Mouse (Mus musculus): ENCODE data around the gene Sash1. TPM values are rescaled to one million over a fixed set of nuclear protein-coding genes. Genes with fewer than 3 reads are reported as not detected.

Gene Sash1
- polyA plus RNA-seq, 1 experiment from 2014 or later = 1.3 TPM

DNA sequence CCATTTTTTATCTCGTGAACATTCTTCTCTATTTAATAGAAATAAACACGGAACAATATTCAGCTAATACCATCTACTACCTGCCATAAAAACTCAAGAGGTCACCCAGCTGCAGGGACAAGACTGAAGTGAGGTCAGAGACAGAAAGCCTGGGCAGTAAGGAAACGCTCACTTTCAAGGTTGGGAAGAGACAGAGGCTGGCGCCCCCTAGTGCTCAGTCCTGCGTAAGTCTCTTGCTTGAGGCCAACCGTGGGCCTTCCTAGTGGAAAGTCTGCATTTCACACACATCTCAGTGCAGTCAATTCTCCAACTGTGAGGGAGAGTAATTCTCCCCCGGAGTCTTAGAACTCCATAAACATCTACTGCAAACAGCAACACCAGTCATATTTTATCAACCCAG, 90.5 kb downstream of the Sash1 start:
- 43% methylated on average over 7 of the region's 7 CpGs for WGBS
- no peak overlapping the region for H3K9ac ChIP-seq (replicated peaks; ENCODE audit: low read depth, low read length)
- ATAC-seq = 0 out of 2 replicates have a peak, but pooled peaks have one; percentile 35

DNA sequence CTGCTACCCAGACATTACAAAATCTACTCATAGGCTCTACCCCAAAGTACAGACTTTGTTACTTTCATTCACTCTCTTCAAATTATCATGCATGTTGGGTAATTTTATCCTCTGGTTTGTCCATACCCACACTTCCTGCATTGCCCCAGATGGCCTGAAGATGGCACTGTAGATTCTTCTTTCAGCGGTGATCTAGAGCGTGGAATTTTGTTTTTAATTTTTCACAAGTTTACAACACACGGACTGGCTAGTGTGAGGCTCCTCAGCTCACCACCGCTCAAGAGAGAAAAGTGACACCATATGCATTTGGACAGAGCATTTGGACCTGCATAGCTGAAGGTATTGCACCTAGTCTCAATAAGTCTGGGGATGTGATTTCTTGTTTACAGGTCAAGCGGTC, 93.5 kb downstream of the Sash1 start:
- Histone ChIP-seq H3K9ac (replicated peaks; ENCODE audit: low read depth, low read length) (no peak overlapping the region), H3K36me3 (ENCODE audit: control insufficient read depth, insufficient read depth) (no peaks in the 10 kb centered on the region), H3K9me3 (ENCODE audit: control insufficient read depth, low read length) (no peaks in the 10 kb centered on the region), H3K4me3 (replicated peaks; ENCODE audit: low read length) (no peak overlapping the region), H3K4me2 (ENCODE audit: low read length) (no peak overlapping the region), H3K27ac (ENCODE audit: low read length) (no peak overlapping the region), H3K4me1 (replicated peaks; ENCODE audit: control insufficient read depth, insufficient read depth, low read length) (no peaks in the 10 kb centered on the region), H3K27me3 (replicated peaks; ENCODE audit: control insufficient read depth, insufficient read depth, low read length) (no peaks in the 10 kb centered on the region)
- ATAC-seq = peak; percentile 52; the same call in 1 of the 2 replicates
- WGBS = 54% methylated on average over 5 of the region's 5 CpGs

More for the DNA sequence above, 90.5 kb downstream of the Sash1 start:
- Histone ChIP-seq H3K4me3 (replicated peaks; ENCODE audit: low read length) (no peak overlapping the region), H3K4me1 (replicated peaks; ENCODE audit: control insufficient read depth, insufficient read depth, low read length) (no peaks in the 10 kb centered on the region), H3K9me3 (ENCODE audit: control insufficient read depth, low read length) (no peaks in the 10 kb centered on the region), H3K27ac (ENCODE audit: low read length) (no peak overlapping the region), H3K27me3 (replicated peaks; ENCODE audit: control insufficient read depth, insufficient read depth, low read length) (no peaks in the 10 kb centered on the region), H3K4me2 (ENCODE audit: low read length) (no peak overlapping the region), H3K36me3 (ENCODE audit: control insufficient read depth, insufficient read depth) (no peaks in the 10 kb centered on the region)

DNA sequence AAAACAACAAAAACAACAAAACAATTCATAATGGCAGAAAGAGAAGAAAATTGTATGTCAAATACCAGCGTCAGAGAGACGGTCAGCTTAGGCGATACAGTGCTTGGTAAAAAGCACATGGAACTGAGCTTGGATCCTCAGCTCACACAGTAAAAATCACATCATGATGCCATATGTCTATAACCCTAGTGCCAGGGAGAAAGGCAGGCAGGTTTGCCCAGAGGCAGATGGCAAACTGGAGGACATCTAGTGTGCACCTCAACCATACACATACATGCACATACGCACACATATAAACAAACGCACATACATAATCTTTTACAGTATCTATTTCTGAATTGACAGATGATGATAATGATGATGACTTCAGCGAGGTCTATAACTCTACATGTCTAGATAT, 96.8 kb downstream of the Sash1 start:
- no peaks in the 10 kb centered on the region for H3K27me3 ChIP-seq (replicated peaks; ENCODE audit: control insufficient read depth, insufficient read depth, low read length)
- 88% methylated on average over 6 of the region's 6 CpGs for WGBS
- no peak overlapping the region for H3K4me2 ChIP-seq (ENCODE audit: low read length)
- no peak overlapping the region for H3K9ac ChIP-seq (replicated peaks; ENCODE audit: low read depth, low read length)
- H3K9me3 ChIP-seq (ENCODE audit: control insufficient read depth, low read length) = no peaks in the 10 kb centered on the region
- no peaks in the 10 kb centered on the region for H3K36me3 ChIP-seq (ENCODE audit: control insufficient read depth, insufficient read depth)
- ATAC-seq = no peak
- H3K4me1 ChIP-seq (replicated peaks; ENCODE audit: control insufficient read depth, insufficient read depth, low read length) = no peaks in the 10 kb centered on the region
- H3K27ac ChIP-seq (ENCODE audit: low read length) = no peak overlapping the region
- no peak overlapping the region for H3K4me3 ChIP-seq (replicated peaks; ENCODE audit: low read length)

DNA sequence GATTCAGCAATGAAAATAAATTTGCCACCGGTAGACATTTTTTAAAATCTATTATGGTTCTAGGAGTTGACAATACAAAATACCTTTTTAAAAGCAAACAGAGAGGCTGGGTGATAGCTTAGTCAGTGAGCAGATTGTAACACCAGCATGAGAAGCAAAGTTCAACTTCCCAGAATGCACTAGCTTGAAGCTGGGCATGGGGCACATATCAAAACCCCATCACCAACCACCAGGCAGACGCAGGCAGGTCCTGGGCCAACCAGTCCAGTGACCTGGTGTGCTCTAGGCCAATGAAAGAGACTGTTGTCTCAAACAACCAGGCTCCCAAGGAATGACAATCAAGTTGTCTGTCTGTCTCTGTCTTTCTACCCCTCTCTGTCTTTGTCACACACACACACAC, 98.6 kb downstream of the Sash1 start:
- H3K4me3 ChIP-seq (replicated peaks; ENCODE audit: low read length) = no peak overlapping the region
- no peaks in the 10 kb centered on the region for H3K36me3 ChIP-seq (ENCODE audit: control insufficient read depth, insufficient read depth)
- no peak overlapping the region for H3K4me2 ChIP-seq (ENCODE audit: low read length)
- H3K9ac ChIP-seq (replicated peaks; ENCODE audit: low read depth, low read length) = no peak overlapping the region
- 77% methylated on average over 2 of the region's 2 CpGs for WGBS
- H3K4me1 ChIP-seq (replicated peaks; ENCODE audit: control insufficient read depth, insufficient read depth, low read length) = no peaks in the 10 kb centered on the region
- no peak overlapping the region for H3K27ac ChIP-seq (ENCODE audit: low read length)
- no peak for ATAC-seq
- H3K9me3 ChIP-seq (ENCODE audit: control insufficient read depth, low read length) = no peaks in the 10 kb centered on the region
- H3K27me3 ChIP-seq (replicated peaks; ENCODE audit: control insufficient read depth, insufficient read depth, low read length) = no peaks in the 10 kb centered on the region

DNA sequence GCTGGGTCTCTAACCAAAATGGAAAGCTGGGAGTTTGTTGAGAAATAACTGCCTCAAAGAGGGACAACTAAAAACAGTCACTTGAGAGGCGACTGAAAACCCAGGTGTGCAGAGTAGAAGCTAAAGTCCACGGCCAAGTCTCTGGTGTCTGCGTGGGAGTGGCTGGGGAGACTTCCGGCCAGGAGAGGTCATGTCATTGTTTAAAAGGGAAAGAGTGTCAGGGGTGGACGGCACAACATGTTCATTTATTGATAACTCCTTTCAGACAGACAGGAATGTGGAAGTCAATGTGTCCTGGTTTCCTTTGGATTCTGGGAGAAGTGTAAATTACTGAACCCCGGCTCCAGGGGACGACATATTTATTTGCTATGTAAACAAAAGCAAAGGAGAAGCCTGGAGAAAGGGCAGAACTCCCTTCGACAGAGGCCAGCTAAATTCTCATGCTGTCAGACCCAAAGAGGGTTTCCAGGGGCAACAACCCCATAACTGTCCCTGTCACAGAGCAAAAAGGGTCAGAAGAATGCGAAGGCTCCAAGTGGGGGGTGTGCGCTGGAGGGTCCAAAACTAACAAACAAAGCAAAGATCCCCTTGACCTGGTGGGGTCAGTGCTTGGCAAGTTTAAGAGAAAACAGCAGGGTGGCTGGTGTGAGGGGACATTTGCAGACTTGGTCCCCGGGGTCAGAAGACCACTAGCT, 100.3 kb downstream of the Sash1 start:
- WGBS = 51% methylated on average over 11 of the region's 11 CpGs
- no peaks in the 10 kb centered on the region for H3K4me1 ChIP-seq (replicated peaks; ENCODE audit: control insufficient read depth, insufficient read depth, low read length)
- no peaks in the 10 kb centered on the region for H3K36me3 ChIP-seq (ENCODE audit: control insufficient read depth, insufficient read depth)
- no peaks in the 10 kb centered on the region for H3K27me3 ChIP-seq (replicated peaks; ENCODE audit: control insufficient read depth, insufficient read depth, low read length)
- no peaks in the 10 kb centered on the region for H3K9me3 ChIP-seq (ENCODE audit: control insufficient read depth, low read length)
- ATAC-seq = no peak
- H3K27ac ChIP-seq (ENCODE audit: low read length) = no peak overlapping the region
- no peak overlapping the region for H3K4me3 ChIP-seq (replicated peaks; ENCODE audit: low read length)
- H3K4me2 ChIP-seq (ENCODE audit: low read length) = no peak overlapping the region
- no peak overlapping the region for H3K9ac ChIP-seq (replicated peaks; ENCODE audit: low read depth, low read length)

DNA sequence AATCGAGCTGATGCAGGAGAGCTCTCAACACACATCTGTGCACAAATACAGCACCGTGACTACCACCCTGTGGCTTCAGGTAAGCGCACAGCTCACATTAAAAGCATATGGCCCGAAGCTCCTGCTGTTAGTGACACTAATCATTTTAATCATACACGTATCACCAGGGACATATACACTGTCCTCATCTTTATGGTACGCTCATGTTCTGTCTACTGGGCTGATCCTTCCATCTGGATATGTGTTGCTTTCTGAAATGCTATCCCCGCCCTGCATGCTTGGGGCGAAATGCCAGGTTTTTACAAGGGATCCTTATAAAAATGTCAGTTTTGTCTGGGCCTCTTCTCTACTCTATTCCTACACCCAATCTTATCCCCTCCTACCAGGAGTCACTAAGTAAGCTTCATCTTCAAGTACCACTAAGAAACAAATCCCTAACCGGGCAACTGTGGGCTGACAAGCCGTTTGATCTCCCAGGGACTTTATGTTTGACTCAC, 103.9 kb downstream of the Sash1 start:
- ATAC-seq = no peak
- WGBS = 77% methylated on average over 10 of the region's 10 CpGs

DNA sequence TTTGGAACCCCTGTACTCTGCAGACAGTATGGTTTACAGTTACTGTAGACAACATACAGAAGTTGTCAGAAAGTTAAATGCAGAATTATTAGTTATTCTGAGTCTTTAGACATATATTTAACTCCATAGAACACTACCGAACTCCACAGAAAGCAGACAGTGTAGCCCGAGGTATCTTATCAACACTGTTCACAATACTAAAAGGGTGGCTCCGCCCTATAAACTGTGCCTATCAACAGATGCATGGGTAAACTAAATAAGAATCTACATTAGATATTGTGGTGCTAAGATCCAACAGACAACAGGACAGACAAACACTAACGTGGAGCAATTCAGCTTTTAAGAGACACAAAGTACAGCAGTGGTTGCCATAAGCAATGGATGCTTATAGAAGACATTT, 106.0 kb downstream of the Sash1 start:
- H3K9ac ChIP-seq (replicated peaks; ENCODE audit: low read depth, low read length) = no peak overlapping the region
- WGBS = 94% methylated on average over 4 of the region's 4 CpGs
- H3K36me3 ChIP-seq (ENCODE audit: control insufficient read depth, insufficient read depth) = no peaks in the 10 kb centered on the region
- H3K27me3 ChIP-seq (replicated peaks; ENCODE audit: control insufficient read depth, insufficient read depth, low read length) = no peaks in the 10 kb centered on the region
- ATAC-seq = no peak
- no peak overlapping the region for H3K27ac ChIP-seq (ENCODE audit: low read length)
- no peaks in the 10 kb centered on the region for H3K9me3 ChIP-seq (ENCODE audit: control insufficient read depth, low read length)
- H3K4me3 ChIP-seq (replicated peaks; ENCODE audit: low read length) = no peak overlapping the region
- no peak overlapping the region for H3K4me2 ChIP-seq (ENCODE audit: low read length)
- no peaks in the 10 kb centered on the region for H3K4me1 ChIP-seq (replicated peaks; ENCODE audit: control insufficient read depth, insufficient read depth, low read length)

More for the DNA sequence above, 103.9 kb downstream of the Sash1 start:
- Histone ChIP-seq H3K27me3 (replicated peaks; ENCODE audit: control insufficient read depth, insufficient read depth, low read length) (no peaks in the 10 kb centered on the region), H3K4me2 (ENCODE audit: low read length) (no peak overlapping the region), H3K9me3 (ENCODE audit: control insufficient read depth, low read length) (no peaks in the 10 kb centered on the region), H3K9ac (replicated peaks; ENCODE audit: low read depth, low read length) (no peak overlapping the region), H3K27ac (ENCODE audit: low read length) (no peak overlapping the region), H3K4me3 (replicated peaks; ENCODE audit: low read length) (no peak overlapping the region), H3K36me3 (ENCODE audit: control insufficient read depth, insufficient read depth) (no peaks in the 10 kb centered on the region), H3K4me1 (replicated peaks; ENCODE audit: control insufficient read depth, insufficient read depth, low read length) (no peaks in the 10 kb centered on the region)

DNA sequence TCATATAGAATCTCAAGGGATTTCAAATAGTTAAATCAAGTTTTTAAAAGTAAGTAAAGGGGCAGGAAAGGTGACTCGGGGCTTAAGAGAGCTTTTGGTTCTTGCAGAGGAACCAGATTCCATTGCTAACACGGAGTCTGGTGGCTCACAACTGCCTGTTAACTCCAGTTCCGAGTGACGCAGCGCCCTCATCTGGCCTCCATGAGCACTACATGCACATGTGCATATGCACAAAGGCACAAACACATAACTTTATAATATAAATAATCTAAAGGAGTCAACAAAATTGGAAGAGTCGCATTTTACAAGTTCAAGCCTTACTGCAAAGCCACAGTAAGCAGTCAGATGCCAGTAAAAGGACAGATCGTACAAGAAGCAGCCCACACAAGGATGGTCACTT, 107.0 kb downstream of the Sash1 start:
- WGBS = 91% methylated on average over 7 of the region's 7 CpGs
- no peak overlapping the region for H3K9ac ChIP-seq (replicated peaks; ENCODE audit: low read depth, low read length)
- no peak overlapping the region for H3K27ac ChIP-seq (ENCODE audit: low read length)
- no peak overlapping the region for H3K4me3 ChIP-seq (replicated peaks; ENCODE audit: low read length)
- no peak for ATAC-seq
- no peak overlapping the region for H3K4me2 ChIP-seq (ENCODE audit: low read length)
- H3K27me3 ChIP-seq (replicated peaks; ENCODE audit: control insufficient read depth, insufficient read depth, low read length) = no peaks in the 10 kb centered on the region
- no peaks in the 10 kb centered on the region for H3K4me1 ChIP-seq (replicated peaks; ENCODE audit: control insufficient read depth, insufficient read depth, low read length)
- no peaks in the 10 kb centered on the region for H3K9me3 ChIP-seq (ENCODE audit: control insufficient read depth, low read length)
- no peaks in the 10 kb centered on the region for H3K36me3 ChIP-seq (ENCODE audit: control insufficient read depth, insufficient read depth)

DNA sequence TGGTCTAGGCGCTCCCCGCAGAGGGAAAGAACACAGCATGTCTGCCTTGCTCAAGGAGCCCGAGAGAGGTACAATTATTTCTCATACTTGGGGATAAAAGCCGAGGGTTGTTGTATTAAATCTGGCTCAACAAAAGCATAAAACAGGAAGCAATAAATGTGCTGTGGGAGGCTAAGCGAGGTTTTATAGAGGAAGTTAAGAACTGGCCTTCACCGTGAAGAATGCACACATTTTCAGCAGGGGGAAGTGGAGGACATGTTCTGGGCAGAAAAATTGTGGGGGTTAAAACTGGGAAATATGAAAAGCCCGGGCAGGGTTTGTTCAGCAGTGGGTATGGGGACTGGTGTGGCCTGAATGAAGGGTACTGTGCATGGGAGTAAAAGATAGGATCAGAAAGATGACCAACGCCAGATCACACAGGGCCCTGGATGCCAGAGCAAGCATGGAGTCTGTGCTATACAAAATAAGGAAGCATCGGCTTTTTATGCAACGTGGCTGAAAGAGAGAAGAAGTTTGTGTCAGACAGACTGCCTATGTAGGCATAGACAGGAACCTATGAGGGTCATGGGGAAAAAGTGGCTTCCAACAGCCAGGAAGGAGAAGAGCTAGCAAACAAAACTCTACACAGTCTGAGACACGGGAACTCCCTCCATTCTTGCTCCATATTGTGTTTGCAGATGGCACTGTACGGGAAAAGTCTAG, 108.2 kb downstream of the Sash1 start:
- no peak for ATAC-seq
- Histone ChIP-seq H3K4me1 (replicated peaks; ENCODE audit: control insufficient read depth, insufficient read depth, low read length) (no peaks in the 10 kb centered on the region), H3K4me2 (ENCODE audit: low read length) (no peak overlapping the region), H3K9me3 (ENCODE audit: control insufficient read depth, low read length) (no peaks in the 10 kb centered on the region), H3K27ac (ENCODE audit: low read length) (no peak overlapping the region), H3K36me3 (ENCODE audit: control insufficient read depth, insufficient read depth) (no peaks in the 10 kb centered on the region), H3K4me3 (replicated peaks; ENCODE audit: low read length) (no peak overlapping the region), H3K9ac (replicated peaks; ENCODE audit: low read depth, low read length) (no peak overlapping the region), H3K27me3 (replicated peaks; ENCODE audit: control insufficient read depth, insufficient read depth, low read length) (no peaks in the 10 kb centered on the region)
- WGBS = 90% methylated on average over 12 of the region's 12 CpGs

Measured in forebrain, embryonic 16.5 days (tissue).